Mouse (Mus musculus): ENCODE data around the gene Akap2.

- no peak for TF ChIP-seq CTCF (IDR thresholded peaks at IDR 0.05; ENCODE audit: low read depth, low read length)
- no peak for TF ChIP-seq POLR2A (IDR thresholded peaks at IDR 0.05; ENCODE audit: extremely low read depth, insufficient read depth, low read length)
Observed at GRCm38 (mm10) chr4:57772851-57773510, 55.5 kb downstream of the Akap2 start.
